Mouse (Mus musculus): Measurements from ENCODE around the gene Mafk. TPM values are rescaled to one million over a fixed set of nuclear protein-coding genes. Genes with fewer than 3 reads are reported as not detected.

Gene Mafk
- total RNA-seq (2023), result 148 TPM

GRCm38 (mm10) chr5:139791227-139792158 is at the start of gene Mafk:
TSS of gene Mafk (plus strand) at chr5:139791513.

DNA sequence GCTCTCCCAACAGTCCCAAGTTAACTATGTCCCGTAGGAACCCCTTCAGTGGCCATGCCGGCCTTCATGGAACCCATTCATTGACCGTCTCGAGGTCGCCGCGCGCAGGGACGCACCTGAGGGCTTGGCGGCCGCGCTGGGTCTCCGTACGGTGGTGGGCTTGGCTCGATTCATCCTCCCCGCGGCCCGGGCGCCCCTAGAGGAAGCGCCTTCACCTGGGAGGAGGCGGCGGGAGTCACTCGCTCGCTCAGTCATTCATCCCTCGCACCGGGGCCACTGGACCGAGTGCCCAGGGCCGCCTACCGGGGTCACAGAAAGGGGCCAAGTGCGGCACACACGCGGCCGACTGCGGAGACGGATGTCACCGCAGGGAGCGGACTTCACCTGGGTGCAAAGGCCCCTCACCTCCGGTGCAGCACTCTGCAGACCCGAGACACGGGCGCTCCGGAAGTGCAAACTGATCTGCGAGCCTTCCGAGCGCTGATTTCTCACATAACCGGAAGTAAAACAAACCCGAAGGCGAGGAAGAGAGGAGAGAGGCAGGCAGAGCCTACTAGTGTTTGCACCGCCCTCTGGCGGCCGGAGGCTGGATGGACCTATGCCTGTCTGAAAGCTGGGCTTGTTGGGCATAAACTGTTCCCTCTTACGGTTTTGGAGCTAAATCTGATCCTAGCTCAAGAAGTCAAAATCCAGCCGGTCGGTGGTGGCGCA is 15.9 kb upstream of the Mafk start, which contains the start of gene Ints1:
TSS of gene Ints1 (minus strand) at position 459 of the 711 bp plus-strand sequence.

DNA sequence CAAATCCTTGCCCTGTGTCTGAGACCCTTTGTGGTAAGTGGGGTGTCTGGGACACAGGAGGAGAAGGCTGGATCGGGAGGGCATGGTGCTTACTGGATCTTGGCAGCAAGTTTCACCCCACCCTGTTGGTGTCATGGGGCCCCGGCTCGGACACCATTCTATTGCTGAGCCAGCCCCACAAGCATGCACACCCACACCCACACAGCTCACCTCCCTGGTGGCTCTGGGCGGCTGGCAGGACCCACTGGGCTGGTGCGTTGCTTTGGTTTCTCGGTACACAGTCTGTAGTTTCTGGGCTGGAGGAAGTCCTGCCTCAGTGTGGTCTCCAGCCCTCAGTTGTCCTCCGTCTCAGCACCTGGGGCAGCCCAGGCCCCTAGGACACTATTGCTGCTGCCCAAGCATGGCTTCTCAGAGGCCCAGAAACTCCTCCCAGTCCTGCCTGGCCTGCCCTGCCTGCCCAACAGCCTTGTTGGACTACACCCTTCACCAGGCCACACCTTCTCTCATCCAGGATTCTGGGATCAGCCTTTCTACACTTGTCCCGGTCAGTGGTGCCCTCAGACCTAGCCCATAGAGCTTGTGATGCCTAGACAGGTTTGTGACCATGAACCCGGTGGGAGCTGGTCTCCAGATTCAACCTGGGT is 28.3 kb downstream of the Mafk start, which contains the start of gene Tmem184a:
TSS of gene Tmem184a (minus strand) at position 380 of the 644 bp plus-strand sequence.

DNA sequence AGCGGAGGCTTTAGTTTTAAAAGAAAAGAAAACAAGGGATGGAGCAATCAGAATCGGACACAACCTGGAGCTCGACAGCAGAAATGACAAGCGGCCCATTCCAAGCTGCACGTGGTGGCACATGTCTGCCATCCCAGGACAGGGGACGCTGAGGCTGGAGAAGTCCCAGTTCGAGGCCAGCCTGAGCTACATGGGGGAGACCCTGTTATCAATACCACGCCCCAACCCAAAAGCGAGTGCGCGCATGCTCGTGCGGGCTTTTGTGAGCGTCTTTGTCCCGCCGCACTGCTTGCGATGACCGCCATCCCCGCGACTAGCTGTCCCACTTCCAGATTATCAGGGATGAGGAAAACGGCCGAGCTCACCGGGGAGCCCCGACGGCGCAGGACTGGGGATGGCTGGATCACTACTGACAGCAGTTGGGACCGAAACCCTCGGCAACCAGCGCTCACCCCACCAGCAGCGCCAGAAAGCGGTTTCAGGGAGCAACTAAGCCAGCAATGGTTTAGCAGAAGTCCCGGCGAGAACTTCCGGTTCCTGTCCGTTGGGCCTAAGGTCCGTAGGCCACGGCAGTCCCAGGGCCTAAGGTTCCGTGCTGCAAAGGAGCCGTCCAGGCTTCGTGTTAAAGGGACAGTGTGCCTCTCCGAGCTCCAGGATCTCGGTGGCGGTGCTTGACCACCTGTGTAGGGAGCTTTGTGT is 35.2 kb downstream of the Mafk start, which contains the start of the genes Gm26938 and Psmg3:
TSS of gene Gm26938 (minus strand) at position 51 of the 699 bp plus-strand sequence.
TSS of gene Psmg3 (minus strand) at position 529 of the 699 bp plus-strand sequence.

Other genes starting within 250 kb of the Mafk start
- not detected for gene Uncx, start 248.0 kb upstream of the Mafk start, total RNA-seq (2023)
- not detected for gene Micall2, start 55.2 kb upstream of the Mafk start, total RNA-seq (2023)
- 115 TPM for gene Ints1, start 15.8 kb upstream of the Mafk start, total RNA-seq (2023)
- not detected for gene Tmem184a, start 28.4 kb downstream of the Mafk start, total RNA-seq (2023)
- not detected for gene Gm26938, start 34.9 kb downstream of the Mafk start, total RNA-seq (2023)
- 15.1 TPM for gene Psmg3, start 35.4 kb downstream of the Mafk start, total RNA-seq (2023)
- gene Elfn1, start 116.4 kb downstream of the Mafk start, total RNA-seq (2023), result not detected

Measured in CD8-positive naive resting alpha-beta T cell, adult 57 days (primary cell).